Mouse (Mus musculus): ENCODE measurements around the gene Atf1.

Gene Atf1

GRCm38 (mm10) chr15:100227663-100228534 lies at the start of gene Atf1:
Atf1 (plus strand) TSS chr15:100227819.
- DNase-seq (ENCODE audit: low spot score), result peak; percentile 90

GRCm38 (mm10) chr15:100178487-100178886 lies 49.1 kb upstream of the Atf1 start:
- DNase-seq (ENCODE audit: low spot score), result no peak

- DNase-seq (ENCODE audit: low spot score), result no peak
These were observed 47.9 kb upstream of the Atf1 start for GRCm38 (mm10) chr15:100179685-100180084.

- peak; percentile 62 for DNase-seq (ENCODE audit: low spot score)
These were observed 47.4 kb upstream of the Atf1 start for GRCm38 (mm10) chr15:100180221-100180620.

- DNase-seq (ENCODE audit: low spot score), result peak; percentile 90
These were observed 45.8 kb upstream of the Atf1 start for GRCm38 (mm10) chr15:100181841-100182240.

- peak; percentile 79 for DNase-seq (ENCODE audit: low spot score)
These were observed 44.9 kb upstream of the Atf1 start for GRCm38 (mm10) chr15:100182526-100183280.

GRCm38 (mm10) chr15:100183510-100183909 lies 44.1 kb upstream of the Atf1 start:
- no peak for DNase-seq (ENCODE audit: low spot score)

GRCm38 (mm10) chr15:100184821-100185496 lies 42.7 kb upstream of the Atf1 start:
- peak; percentile 30 for DNase-seq (ENCODE audit: low spot score)

GRCm38 (mm10) chr15:100186234-100186633 lies 41.4 kb upstream of the Atf1 start:
- DNase-seq (ENCODE audit: low spot score), result no peak

- no peak for DNase-seq (ENCODE audit: low spot score)
These were observed 40.5 kb upstream of the Atf1 start for GRCm38 (mm10) chr15:100186882-100187672.

- DNase-seq (ENCODE audit: low spot score), result no peak
These were observed 39.1 kb upstream of the Atf1 start for GRCm38 (mm10) chr15:100188542-100188941.

- no peak for DNase-seq (ENCODE audit: low spot score)
These were observed 38.6 kb upstream of the Atf1 start for GRCm38 (mm10) chr15:100188962-100189404.

- no peak for DNase-seq (ENCODE audit: low spot score)
These were observed 37.5 kb upstream of the Atf1 start for GRCm38 (mm10) chr15:100190083-100190482.

GRCm38 (mm10) chr15:100198983-100199745 lies 28.5 kb upstream of the Atf1 start:
- DNase-seq (ENCODE audit: low spot score), result no peak

- DNase-seq (ENCODE audit: low spot score), result no peak
These were observed 27.8 kb upstream of the Atf1 start for GRCm38 (mm10) chr15:100199790-100200189.

GRCm38 (mm10) chr15:100201806-100202205 lies 25.8 kb upstream of the Atf1 start:
- no peak for DNase-seq (ENCODE audit: low spot score)

- DNase-seq (ENCODE audit: low spot score), result no peak
These were observed 25.1 kb upstream of the Atf1 start for GRCm38 (mm10) chr15:100202431-100203015.

GRCm38 (mm10) chr15:100204574-100204973 lies 23.0 kb upstream of the Atf1 start:
- no peak for DNase-seq (ENCODE audit: low spot score)

- no peak for DNase-seq (ENCODE audit: low spot score)
These were observed 17.6 kb upstream of the Atf1 start for GRCm38 (mm10) chr15:100210013-100210412.

- DNase-seq (ENCODE audit: low spot score), result no peak
These were observed 14.3 kb upstream of the Atf1 start for GRCm38 (mm10) chr15:100213339-100213738.

Measured in T-cell, adult 2 months (primary cell).